Mouse (Mus musculus): ENCODE measurements around the gene Apof. TPM values are rescaled to one million over a fixed set of nuclear protein-coding genes. Genes with fewer than 3 reads are reported as not detected.

The Apof gene
- polyA plus RNA-seq, 1 experiment from 2014 or later: not detected

DNA sequence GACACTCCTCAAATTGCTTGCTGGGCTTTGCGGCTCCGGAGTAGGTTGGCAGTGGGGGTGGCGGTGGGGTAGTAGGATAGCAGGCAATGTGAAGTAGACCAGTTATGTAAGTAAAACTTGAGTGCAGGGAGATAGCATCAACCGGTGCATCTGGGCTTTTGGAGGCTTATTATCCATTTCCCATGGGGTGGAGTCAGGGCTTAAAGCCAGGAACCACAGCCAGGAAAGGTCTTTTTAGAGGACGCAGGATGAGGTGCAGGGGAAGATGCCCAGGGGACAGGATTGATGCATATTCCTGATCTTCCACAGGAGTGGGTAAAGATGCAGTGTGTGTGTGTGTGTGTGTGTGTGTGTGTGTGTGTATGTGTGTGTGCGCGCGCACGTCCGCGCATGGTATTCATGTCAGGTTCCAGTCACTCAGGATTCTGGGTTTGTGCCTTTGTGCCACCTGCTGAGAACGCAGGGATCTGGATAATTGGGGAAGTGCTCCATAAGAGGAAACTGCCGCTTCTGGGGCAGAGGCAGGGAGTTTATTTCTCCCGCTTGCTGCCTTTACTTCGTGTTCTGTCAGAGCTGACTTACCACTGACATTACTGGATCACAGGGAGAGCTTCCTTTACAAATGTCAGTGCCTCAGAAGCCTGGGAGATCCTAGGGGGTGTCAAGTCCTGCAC, 30.5 kb upstream of the Apof start:
- Histone ChIP-seq H3K27me3 (no peaks in the 10 kb centered on the region), H3K4me1 (replicated peaks) (peaks cover 5% of the 10 kb centered on the region; the same call in 1 of the 2 replicates), H3K9me3 (no peaks in the 10 kb centered on the region), H3K27ac (no peak overlapping the region), H3K36me3 (peaks cover 22% of the 10 kb centered on the region), H3K4me3 (no peak overlapping the region), H3K4me2 (no peak overlapping the region), H3K9ac (no peak overlapping the region)
- WGBS: 73% methylated on average over 15 of the region's 15 CpGs
- no peak for ATAC-seq (ENCODE audit: low FRiP score)

DNA sequence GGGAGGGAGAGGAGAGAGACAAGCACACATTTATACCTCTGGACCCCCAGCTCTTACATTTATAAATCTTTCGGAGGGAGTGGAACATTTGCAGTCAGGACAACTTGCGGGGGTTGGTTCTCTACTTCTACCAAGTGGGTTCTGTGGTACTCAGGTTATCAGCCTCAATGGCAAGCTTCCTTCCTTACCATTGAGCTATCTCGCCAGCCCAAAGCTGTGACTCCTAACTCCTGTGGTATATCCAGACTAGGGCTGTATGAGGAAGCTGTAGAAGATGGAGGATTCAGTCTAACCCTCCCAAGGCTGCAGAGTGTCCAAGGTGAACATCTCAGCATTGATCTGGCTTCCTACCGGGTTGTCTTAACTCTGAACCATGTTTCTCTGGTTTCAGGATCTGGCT, 29.3 kb upstream of the Apof start:
- Histone ChIP-seq H3K4me1 (replicated peaks) (0 out of 2 replicates have a peak, but pooled peaks cover 3% of the 10 kb centered on the region), H3K36me3 (peaks cover 32% of the 10 kb centered on the region), H3K9ac (no peak overlapping the region), H3K27me3 (no peaks in the 10 kb centered on the region), H3K27ac (no peak overlapping the region), H3K9me3 (no peaks in the 10 kb centered on the region), H3K4me3 (no peak overlapping the region), H3K4me2 (no peak overlapping the region)
- WGBS: 96% methylated on average over 4 of the region's 4 CpGs
- ATAC-seq (ENCODE audit: low FRiP score): no peak

DNA sequence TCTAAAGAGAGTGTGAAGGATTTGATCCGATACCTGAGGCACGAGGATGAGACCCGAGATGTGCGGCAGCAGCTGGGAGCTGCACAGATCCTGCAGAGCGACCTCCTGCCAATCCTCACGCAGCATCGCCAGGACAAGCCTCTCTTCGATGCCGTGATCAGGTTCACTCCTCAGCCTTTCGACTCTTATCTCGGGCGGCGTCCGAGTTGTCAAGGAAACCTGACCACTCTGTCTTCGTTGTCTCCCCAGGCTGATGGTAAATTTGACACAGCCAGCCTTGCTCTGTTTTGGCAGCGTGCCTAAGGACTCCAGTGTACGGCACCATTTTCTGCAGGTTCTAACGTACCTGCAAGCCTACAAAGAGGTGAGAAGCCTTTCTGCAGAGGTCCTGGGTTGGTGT, 28.3 kb upstream of the Apof start:
- Histone ChIP-seq H3K9ac (no peak overlapping the region), H3K4me1 (replicated peaks) (0 out of 2 replicates have a peak, but pooled peaks cover 3% of the 10 kb centered on the region), H3K27ac (no peak overlapping the region), H3K4me2 (no peak overlapping the region), H3K36me3 (peaks cover 41% of the 10 kb centered on the region), H3K4me3 (no peak overlapping the region), H3K9me3 (no peaks in the 10 kb centered on the region), H3K27me3 (no peaks in the 10 kb centered on the region)
- ATAC-seq (ENCODE audit: low FRiP score): no peak
- WGBS: 94% methylated on average over 18 of the region's 18 CpGs

- no peaks in the 10 kb centered on the region for H3K9me3 ChIP-seq
- H3K27me3 ChIP-seq: no peaks in the 10 kb centered on the region
- WGBS: 97% methylated on average over 8 of the region's 8 CpGs
- H3K4me2 ChIP-seq: no peak overlapping the region
- H3K36me3 ChIP-seq: peaks cover 73% of the 10 kb centered on the region
- H3K4me1 ChIP-seq (replicated peaks): no peaks in the 10 kb centered on the region
- H3K9ac ChIP-seq: no peak overlapping the region
- H3K27ac ChIP-seq: no peak overlapping the region
- ATAC-seq (ENCODE audit: low FRiP score): no peak
- H3K4me3 ChIP-seq: no peak overlapping the region
Observed at GRCm38 (mm10) chr10:128243252-128243651, 25.2 kb upstream of the Apof start.

DNA sequence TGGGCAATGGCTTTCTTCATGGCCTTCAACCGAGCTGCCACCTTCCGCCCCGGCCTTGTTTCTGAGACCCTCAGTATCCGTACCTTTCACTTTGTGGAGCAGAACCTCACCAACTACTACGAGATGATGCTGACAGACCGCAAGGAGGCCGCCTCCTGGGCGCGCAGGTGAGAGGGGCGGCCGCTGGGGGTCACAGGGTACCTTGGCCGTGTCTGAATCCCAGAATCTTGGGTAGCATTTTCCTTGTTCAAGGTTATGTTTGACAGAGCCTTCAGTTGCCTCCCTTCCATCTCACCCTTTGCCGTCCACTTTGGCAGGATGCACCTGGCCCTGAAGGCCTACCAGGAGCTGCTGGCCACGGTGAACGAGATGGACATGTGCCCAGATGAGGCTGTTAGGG, 24.4 kb upstream of the Apof start:
- peaks cover 79% of the 10 kb centered on the region for H3K36me3 ChIP-seq
- H3K9me3 ChIP-seq: no peaks in the 10 kb centered on the region
- no peaks in the 10 kb centered on the region for H3K4me1 ChIP-seq (replicated peaks)
- ATAC-seq (ENCODE audit: low FRiP score): no peak
- no peak overlapping the region for H3K4me3 ChIP-seq
- no peak overlapping the region for H3K4me2 ChIP-seq
- H3K27ac ChIP-seq: no peak overlapping the region
- WGBS: 97% methylated on average over 15 of the region's 15 CpGs
- H3K9ac ChIP-seq: no peak overlapping the region
- no peaks in the 10 kb centered on the region for H3K27me3 ChIP-seq

GRCm38 (mm10) chr10:128247020-128247732, 21.3 kb upstream of the Apof start:
- H3K4me2 ChIP-seq: peak overlapping the region; percentile 15; the same call in 1 of the 2 replicates
- WGBS: 86% methylated on average over 17 of the region's 17 CpGs
- peak overlapping the region; percentile 63 for H3K27ac ChIP-seq
- no peak overlapping the region for H3K4me3 ChIP-seq
- peaks cover 90% of the 10 kb centered on the region for H3K36me3 ChIP-seq
- ATAC-seq (ENCODE audit: low FRiP score): no peak
- no peaks in the 10 kb centered on the region for H3K4me1 ChIP-seq (replicated peaks)
- H3K9me3 ChIP-seq: no peaks in the 10 kb centered on the region
- peak overlapping the region; percentile 43; the same call in 1 of the 2 replicates for H3K9ac ChIP-seq
- no peaks in the 10 kb centered on the region for H3K27me3 ChIP-seq

GRCm38 (mm10) chr10:128250565-128250964, 17.9 kb upstream of the Apof start:
- H3K36me3 ChIP-seq: peaks cover 75% of the 10 kb centered on the region
- H3K27me3 ChIP-seq: no peaks in the 10 kb centered on the region
- WGBS: 95% methylated on average over 13 of the region's 13 CpGs
- no peak overlapping the region for H3K4me2 ChIP-seq
- H3K4me3 ChIP-seq: no peak overlapping the region
- no peaks in the 10 kb centered on the region for H3K9me3 ChIP-seq
- no peak for ATAC-seq (ENCODE audit: low FRiP score)
- no peak overlapping the region for H3K9ac ChIP-seq
- H3K27ac ChIP-seq: no peak overlapping the region
- H3K4me1 ChIP-seq (replicated peaks): no peaks in the 10 kb centered on the region

- Histone ChIP-seq H3K27ac (no peak within 1 kb of the TSS), H3K9ac (no peak within 1 kb of the TSS), H3K4me3 (no peak within 1 kb of the TSS), H3K9me3 (no peaks in the 10 kb centered on the region), H3K36me3 (peaks cover 43% of the 10 kb centered on the region), H3K4me1 (replicated peaks) (no peaks in the 10 kb centered on the region), H3K4me2 (no peak within 1 kb of the TSS), H3K27me3 (no peaks in the 10 kb centered on the region)
- no peak for ATAC-seq (ENCODE audit: low FRiP score)
- WGBS: 87% methylated on average over 4 of the region's 4 CpGs
Observed at GRCm38 (mm10) chr10:128253677-128254255, 14.7 kb upstream of the Apof start, which contains the start of gene Apon. Apon (plus strand) TSS chr10:128254096.

- WGBS: 88% methylated on average over 8 of the region's 8 CpGs
- H3K9me3 ChIP-seq: no peaks in the 10 kb centered on the region
- peaks cover 23% of the 10 kb centered on the region for H3K36me3 ChIP-seq
- no peak overlapping the region for H3K9ac ChIP-seq
- no peak overlapping the region for H3K4me3 ChIP-seq
- no peak for ATAC-seq (ENCODE audit: low FRiP score)
- H3K4me2 ChIP-seq: no peak overlapping the region
- H3K27ac ChIP-seq: no peak overlapping the region
- H3K4me1 ChIP-seq (replicated peaks): no peaks in the 10 kb centered on the region
- no peaks in the 10 kb centered on the region for H3K27me3 ChIP-seq
Observed at GRCm38 (mm10) chr10:128255925-128256324, 12.5 kb upstream of the Apof start.

DNA sequence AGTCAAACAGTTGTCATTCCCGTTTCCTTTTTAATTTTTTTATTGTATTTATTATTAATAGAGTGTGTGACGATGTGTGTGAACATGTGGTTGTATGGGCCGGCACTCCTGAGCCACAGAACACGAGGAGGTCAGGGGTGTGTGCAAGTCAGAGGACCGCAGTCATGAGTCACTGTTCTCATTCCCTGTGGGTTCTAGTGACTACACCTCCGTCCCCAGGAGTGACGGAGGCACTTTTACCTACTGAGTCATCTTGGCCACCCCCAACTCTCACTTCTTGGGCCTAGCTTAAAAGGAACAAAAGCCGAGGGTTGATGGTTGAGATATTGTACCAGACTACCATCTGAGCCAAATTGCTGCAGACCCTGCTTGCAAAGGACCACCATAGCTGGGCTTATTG, 12.1 kb upstream of the Apof start:
- Histone ChIP-seq H3K4me3 (no peak overlapping the region), H3K27ac (no peak overlapping the region), H3K27me3 (no peaks in the 10 kb centered on the region), H3K9ac (no peak overlapping the region), H3K9me3 (no peaks in the 10 kb centered on the region), H3K36me3 (peaks cover 19% of the 10 kb centered on the region), H3K4me2 (no peak overlapping the region), H3K4me1 (replicated peaks) (no peaks in the 10 kb centered on the region)
- no peak for ATAC-seq (ENCODE audit: low FRiP score)
- whole genome bisulfite sequencing: 93% methylated on average over 8 of the region's 8 CpGs

DNA sequence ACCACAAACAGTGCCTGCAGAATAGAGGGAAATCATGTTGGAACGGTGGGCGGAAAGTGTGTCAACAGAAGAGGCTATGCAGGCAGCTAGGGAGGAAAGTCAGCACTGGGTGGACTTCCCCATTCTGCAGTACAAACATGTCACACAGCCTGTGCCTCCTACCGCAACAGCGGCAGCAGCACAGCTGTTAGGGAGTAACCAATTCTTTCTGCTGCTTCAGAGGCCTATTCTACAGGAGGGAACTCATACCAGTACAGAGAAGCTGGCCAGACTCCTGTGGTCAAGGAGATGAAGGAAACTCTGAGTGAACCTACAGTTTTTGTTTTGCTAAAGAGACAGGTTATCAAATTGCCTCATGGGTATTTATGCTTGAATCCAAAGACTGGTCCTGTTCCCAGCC, 9.5 kb upstream of the Apof start:
- H3K27ac ChIP-seq: no peak overlapping the region
- H3K36me3 ChIP-seq: no peaks in the 10 kb centered on the region
- ATAC-seq (ENCODE audit: low FRiP score): no peak
- WGBS: 78% methylated on average over 4 of the region's 4 CpGs
- no peaks in the 10 kb centered on the region for H3K9me3 ChIP-seq
- no peaks in the 10 kb centered on the region for H3K4me1 ChIP-seq (replicated peaks)
- no peak overlapping the region for H3K4me2 ChIP-seq
- H3K9ac ChIP-seq: no peak overlapping the region
- H3K27me3 ChIP-seq: no peaks in the 10 kb centered on the region
- H3K4me3 ChIP-seq: no peak overlapping the region

DNA sequence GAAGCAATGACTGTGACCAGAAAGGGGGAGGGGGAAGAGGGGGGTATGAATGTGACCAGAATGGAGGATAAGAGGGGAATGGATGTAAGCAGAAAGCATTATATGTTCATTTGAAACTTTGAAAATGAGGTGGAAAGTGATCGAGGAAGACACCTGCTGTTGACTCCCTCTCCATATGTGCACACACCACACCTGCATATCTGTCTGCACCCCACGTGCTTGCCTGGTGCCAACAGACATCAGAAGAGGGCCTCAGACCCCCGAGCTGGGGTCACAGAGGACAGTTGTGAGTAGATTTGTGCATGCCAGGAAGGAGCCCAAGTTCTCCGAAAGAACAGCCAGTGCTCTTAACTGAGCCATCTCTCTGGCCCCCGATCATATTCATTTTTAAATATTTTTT, 8.5 kb upstream of the Apof start:
- 83% methylated on average over 5 of the region's 5 CpGs for WGBS
- H3K4me1 ChIP-seq (replicated peaks): no peaks in the 10 kb centered on the region

More for the DNA sequence above, 8.5 kb upstream of the Apof start:
- Histone ChIP-seq H3K9me3 (no peaks in the 10 kb centered on the region), H3K36me3 (no peaks in the 10 kb centered on the region), H3K27ac (no peak overlapping the region), H3K4me2 (no peak overlapping the region), H3K27me3 (no peaks in the 10 kb centered on the region), H3K9ac (no peak overlapping the region), H3K4me3 (no peak overlapping the region)
- no peak for ATAC-seq (ENCODE audit: low FRiP score)
